Mouse (Mus musculus): ENCODE results near the gene Nelfb. TPM values are rescaled to one million over a fixed set of nuclear protein-coding genes. Genes with fewer than 3 reads are reported as not detected.

Nelfb gene
- polyA plus RNA-seq, 1 experiment from 2014 or later = 101 TPM

- Histone ChIP-seq H3K27ac (ENCODE audit: low read length) (no peak overlapping the region), H3K9me3 (ENCODE audit: control insufficient read depth, low read length) (no peaks in the 10 kb centered on the region), H3K9ac (replicated peaks; ENCODE audit: low read depth, low read length) (no peak overlapping the region), H3K27me3 (replicated peaks; ENCODE audit: control insufficient read depth, insufficient read depth, low read length) (peaks cover 21% of the 10 kb centered on the region), H3K4me3 (replicated peaks; ENCODE audit: low read length) (no peak overlapping the region), H3K36me3 (ENCODE audit: control insufficient read depth, insufficient read depth) (peaks cover 9% of the 10 kb centered on the region), H3K4me1 (replicated peaks; ENCODE audit: control insufficient read depth, insufficient read depth, low read length) (peaks cover 3% of the 10 kb centered on the region; the same call in 1 of the 2 replicates), H3K4me2 (ENCODE audit: low read length) (0 out of 2 replicates have a peak overlapping the region, but pooled peaks have one; percentile 7)
- WGBS = 22% methylated on average over 55 of the region's 55 CpGs
- no peak for ATAC-seq
Observed at GRCm38 (mm10) chr2:25195211-25196156, 15.8 kb downstream of the Nelfb start.

DNA sequence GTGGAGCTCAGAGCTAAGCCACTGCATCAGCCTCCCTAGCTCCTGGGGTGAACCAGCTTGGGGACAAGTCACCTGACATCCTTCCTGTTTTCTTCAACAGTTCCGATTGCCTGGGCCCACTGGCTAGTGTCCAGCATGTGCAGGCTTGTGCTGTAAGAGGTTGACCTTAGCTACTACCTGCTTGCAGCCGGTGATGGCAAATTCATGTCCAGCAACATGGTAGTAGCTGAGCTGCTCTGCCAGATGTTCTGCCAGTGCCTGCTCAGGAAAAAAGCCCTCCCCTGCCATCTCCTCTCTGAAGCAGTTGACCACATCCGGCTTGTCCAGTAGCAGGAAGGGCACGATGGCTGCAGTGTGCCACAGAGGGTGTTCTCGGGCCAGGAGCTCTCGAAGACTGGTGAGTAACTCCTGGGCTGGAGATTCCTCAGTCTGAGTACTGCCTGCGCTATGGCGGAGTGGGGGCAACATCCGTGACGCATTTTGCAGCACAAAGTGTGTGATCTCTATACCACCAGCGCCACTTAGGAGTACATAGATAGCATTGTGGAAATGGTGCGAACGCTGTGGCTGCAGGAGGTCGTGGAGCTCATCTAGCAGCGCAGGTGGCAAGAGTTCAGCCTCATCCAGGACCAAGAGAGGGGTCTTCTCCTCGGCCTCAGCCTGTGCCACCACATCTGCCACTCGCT is 16.7 kb downstream of the Nelfb start:
- no peaks in the 10 kb centered on the region for H3K9me3 ChIP-seq (ENCODE audit: control insufficient read depth, low read length)
- 85% methylated on average over 17 of the region's 17 CpGs for WGBS
- H3K4me1 ChIP-seq (replicated peaks; ENCODE audit: control insufficient read depth, insufficient read depth, low read length) = peaks cover 3% of the 10 kb centered on the region; the same call in 1 of the 2 replicates
- H3K4me3 ChIP-seq (replicated peaks; ENCODE audit: low read length) = no peak overlapping the region
- ATAC-seq = no peak
- no peak overlapping the region for H3K4me2 ChIP-seq (ENCODE audit: low read length)
- no peak overlapping the region for H3K27ac ChIP-seq (ENCODE audit: low read length)
- peaks cover under 1% of the 10 kb centered on the region for H3K36me3 ChIP-seq (ENCODE audit: control insufficient read depth, insufficient read depth)
- no peak overlapping the region for H3K9ac ChIP-seq (replicated peaks; ENCODE audit: low read depth, low read length)
- H3K27me3 ChIP-seq (replicated peaks; ENCODE audit: control insufficient read depth, insufficient read depth, low read length) = peaks cover 21% of the 10 kb centered on the region

DNA sequence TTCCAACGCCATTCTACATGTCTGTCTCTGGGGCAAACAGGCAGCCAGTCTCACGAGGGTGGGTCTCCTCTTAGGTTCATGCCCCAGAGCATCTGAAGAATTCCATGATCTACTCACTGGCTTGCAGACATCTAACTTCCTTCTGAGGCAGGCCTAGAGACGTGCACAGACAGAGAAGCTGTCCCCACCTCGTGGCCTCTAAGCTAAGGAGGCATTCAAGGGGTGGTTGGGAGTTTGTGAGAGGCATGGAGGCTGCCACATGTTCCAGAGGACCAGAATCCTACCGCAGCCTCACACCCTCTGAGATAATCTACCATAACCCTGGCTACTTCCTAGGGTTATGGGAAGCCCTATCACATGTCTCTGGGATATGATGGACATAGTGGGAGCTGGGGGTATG is 17.3 kb downstream of the Nelfb start:
- peaks cover 3% of the 10 kb centered on the region; the same call in 1 of the 2 replicates for H3K4me1 ChIP-seq (replicated peaks; ENCODE audit: control insufficient read depth, insufficient read depth, low read length)
- no peak for ATAC-seq
- peaks cover 21% of the 10 kb centered on the region for H3K27me3 ChIP-seq (replicated peaks; ENCODE audit: control insufficient read depth, insufficient read depth, low read length)
- H3K4me3 ChIP-seq (replicated peaks; ENCODE audit: low read length) = no peak overlapping the region
- H3K9ac ChIP-seq (replicated peaks; ENCODE audit: low read depth, low read length) = no peak overlapping the region
- H3K27ac ChIP-seq (ENCODE audit: low read length) = no peak overlapping the region
- no peaks in the 10 kb centered on the region for H3K36me3 ChIP-seq (ENCODE audit: control insufficient read depth, insufficient read depth)
- H3K4me2 ChIP-seq (ENCODE audit: low read length) = no peak overlapping the region
- 80% methylated on average over 5 of the region's 5 CpGs for WGBS
- H3K9me3 ChIP-seq (ENCODE audit: control insufficient read depth, low read length) = no peaks in the 10 kb centered on the region

GRCm38 (mm10) chr2:25193330-25193770 is 17.9 kb downstream of the Nelfb start:
- H3K27me3 ChIP-seq (replicated peaks; ENCODE audit: control insufficient read depth, insufficient read depth, low read length) = peaks cover 21% of the 10 kb centered on the region
- no peak overlapping the region for H3K9ac ChIP-seq (replicated peaks; ENCODE audit: low read depth, low read length)
- no peaks in the 10 kb centered on the region for H3K9me3 ChIP-seq (ENCODE audit: control insufficient read depth, low read length)
- no peaks in the 10 kb centered on the region for H3K36me3 ChIP-seq (ENCODE audit: control insufficient read depth, insufficient read depth)
- H3K27ac ChIP-seq (ENCODE audit: low read length) = no peak overlapping the region
- no peak overlapping the region for H3K4me3 ChIP-seq (replicated peaks; ENCODE audit: low read length)
- ATAC-seq = peak; percentile 73
- H3K4me1 ChIP-seq (replicated peaks; ENCODE audit: control insufficient read depth, insufficient read depth, low read length) = peaks cover 3% of the 10 kb centered on the region; the same call in 1 of the 2 replicates
- H3K4me2 ChIP-seq (ENCODE audit: low read length) = no peak overlapping the region
- under 1% methylated on average over 6 of the region's 6 CpGs for WGBS

GRCm38 (mm10) chr2:25187841-25188240 is 23.4 kb downstream of the Nelfb start:
- no peak for ATAC-seq
- WGBS = 86% methylated on average over 6 of the region's 6 CpGs
- H3K4me1 ChIP-seq (replicated peaks; ENCODE audit: control insufficient read depth, insufficient read depth, low read length) = peaks cover 26% of the 10 kb centered on the region
- no peaks in the 10 kb centered on the region for H3K27me3 ChIP-seq (replicated peaks; ENCODE audit: control insufficient read depth, insufficient read depth, low read length)
- H3K9ac ChIP-seq (replicated peaks; ENCODE audit: low read depth, low read length) = no peak overlapping the region
- no peak overlapping the region for H3K4me2 ChIP-seq (ENCODE audit: low read length)
- no peaks in the 10 kb centered on the region for H3K36me3 ChIP-seq (ENCODE audit: control insufficient read depth, insufficient read depth)
- no peak overlapping the region for H3K4me3 ChIP-seq (replicated peaks; ENCODE audit: low read length)
- no peak overlapping the region for H3K27ac ChIP-seq (ENCODE audit: low read length)
- H3K9me3 ChIP-seq (ENCODE audit: control insufficient read depth, low read length) = no peaks in the 10 kb centered on the region

DNA sequence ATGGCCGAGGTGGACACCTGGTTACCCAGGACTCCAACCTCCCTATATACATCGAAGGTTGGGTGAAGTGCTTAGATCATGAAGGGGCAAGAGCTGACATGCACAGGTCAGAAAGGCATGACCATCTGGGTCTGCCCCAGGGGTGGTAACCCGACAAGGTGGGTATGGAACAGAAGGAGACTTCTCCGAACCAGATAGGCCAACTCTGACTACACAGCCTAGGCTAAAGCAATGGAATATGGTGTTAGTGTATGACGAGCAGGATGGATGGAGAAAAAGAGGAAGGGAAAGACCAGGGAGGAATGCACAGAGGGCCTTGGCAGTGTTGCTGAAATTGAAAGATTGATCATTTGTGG is 24.7 kb downstream of the Nelfb start:
- Histone ChIP-seq H3K4me2 (ENCODE audit: low read length) (peak overlapping the region; percentile 86), H3K27ac (ENCODE audit: low read length) (no peak overlapping the region; the same call in 1 of the 2 replicates), H3K4me1 (replicated peaks; ENCODE audit: control insufficient read depth, insufficient read depth, low read length) (peaks cover 38% of the 10 kb centered on the region), H3K4me3 (replicated peaks; ENCODE audit: low read length) (peak overlapping the region; percentile 59; the same call in 1 of the 2 replicates), H3K27me3 (replicated peaks; ENCODE audit: control insufficient read depth, insufficient read depth, low read length) (no peaks in the 10 kb centered on the region), H3K9ac (replicated peaks; ENCODE audit: low read depth, low read length) (peak overlapping the region; percentile 90), H3K9me3 (ENCODE audit: control insufficient read depth, low read length) (no peaks in the 10 kb centered on the region), H3K36me3 (ENCODE audit: control insufficient read depth, insufficient read depth) (no peaks in the 10 kb centered on the region)
- WGBS = 31% methylated on average over 5 of the region's 5 CpGs
- no peak for ATAC-seq

GRCm38 (mm10) chr2:25185625-25186574 is 25.4 kb downstream of the Nelfb start:
- H3K4me1 ChIP-seq (replicated peaks; ENCODE audit: control insufficient read depth, insufficient read depth, low read length) = peaks cover 43% of the 10 kb centered on the region
- peak overlapping the region; percentile 90 for H3K9ac ChIP-seq (replicated peaks; ENCODE audit: low read depth, low read length)
- H3K9me3 ChIP-seq (ENCODE audit: control insufficient read depth, low read length) = no peaks in the 10 kb centered on the region
- WGBS = under 1% methylated on average over 63 of the region's 64 CpGs
- H3K36me3 ChIP-seq (ENCODE audit: control insufficient read depth, insufficient read depth) = no peaks in the 10 kb centered on the region
- H3K4me2 ChIP-seq (ENCODE audit: low read length) = peak overlapping the region; percentile 86
- peak overlapping the region; percentile 59 for H3K4me3 ChIP-seq (replicated peaks; ENCODE audit: low read length)
- H3K27ac ChIP-seq (ENCODE audit: low read length) = peak overlapping the region; percentile 94
- H3K27me3 ChIP-seq (replicated peaks; ENCODE audit: control insufficient read depth, insufficient read depth, low read length) = no peaks in the 10 kb centered on the region
- peak; percentile 75 for ATAC-seq

GRCm38 (mm10) chr2:25184496-25184895 is 26.8 kb downstream of the Nelfb start:
- H3K27me3 ChIP-seq (replicated peaks; ENCODE audit: control insufficient read depth, insufficient read depth, low read length) = no peaks in the 10 kb centered on the region
- H3K4me3 ChIP-seq (replicated peaks; ENCODE audit: low read length) = no peak overlapping the region
- H3K9ac ChIP-seq (replicated peaks; ENCODE audit: low read depth, low read length) = no peak overlapping the region; the same call in 1 of the 2 replicates
- 0 out of 2 replicates have a peak overlapping the region, but pooled peaks have one; percentile 86 for H3K4me2 ChIP-seq (ENCODE audit: low read length)
- H3K36me3 ChIP-seq (ENCODE audit: control insufficient read depth, insufficient read depth) = no peaks in the 10 kb centered on the region
- no peak for ATAC-seq
- 90% methylated on average over 7 of the region's 7 CpGs for WGBS
- H3K4me1 ChIP-seq (replicated peaks; ENCODE audit: control insufficient read depth, insufficient read depth, low read length) = peaks cover 46% of the 10 kb centered on the region
- no peaks in the 10 kb centered on the region for H3K9me3 ChIP-seq (ENCODE audit: control insufficient read depth, low read length)
- H3K27ac ChIP-seq (ENCODE audit: low read length) = peak overlapping the region; percentile 39
